Mouse (Mus musculus): ENCODE measurements at regions not wholly inside any gene's neighbourhood (a gene's known extent, or its start where the extent isn't known, plus 50 kb on each side); places are given as distances from the start of the nearest gene placed in this dataset.
"Not testable (repeated sequence)": the region's sequence is repeated elsewhere in the genome, so short reads cannot be mapped to it uniquely, and the experiment has no call there.

- DNase-seq; H3K4me1 ChIP-seq (ENCODE audit: control insufficient read depth, insufficient read depth, low read length); H3K4me3 ChIP-seq (replicated peaks; ENCODE audit: extremely low read depth, low read depth, low read length): not testable (repeated sequence)
- WGBS = 36% methylated on average over 2 of the region's 2 CpGs
Measured at GRCm38 (mm10) chr19:9338971-9339370, 203.5 kb upstream of the Asrgl1 start.

GRCm38 (mm10) chr19:9337447-9337846, 202.0 kb upstream of the Asrgl1 start:
- DNase-seq; H3K4me3 ChIP-seq (replicated peaks; ENCODE audit: extremely low read depth, low read depth, low read length); H3K4me1 ChIP-seq (ENCODE audit: control insufficient read depth, insufficient read depth, low read length): not testable (repeated sequence)
- WGBS = 92% methylated on average over 12 of the region's 12 CpGs

GRCm38 (mm10) chr19:9317932-9318331, 182.5 kb upstream of the Asrgl1 start:
- H3K4me1 ChIP-seq (ENCODE audit: control insufficient read depth, insufficient read depth, low read length); DNase-seq; H3K4me3 ChIP-seq (replicated peaks; ENCODE audit: extremely low read depth, low read depth, low read length): not testable (repeated sequence)
- WGBS = 94% methylated on average over 1 of the region's 1 CpGs

- DNase-seq; H3K4me1 ChIP-seq (ENCODE audit: control insufficient read depth, insufficient read depth, low read length); H3K4me3 ChIP-seq (replicated peaks; ENCODE audit: extremely low read depth, low read depth, low read length): not testable (repeated sequence)
- WGBS = 78% methylated on average over 6 of the region's 6 CpGs
Measured at GRCm38 (mm10) chr19:9316162-9316561, 180.7 kb upstream of the Asrgl1 start.

- not testable (repeated sequence) for H3K4me1 ChIP-seq (ENCODE audit: control insufficient read depth, insufficient read depth, low read length); H3K4me3 ChIP-seq (replicated peaks; ENCODE audit: extremely low read depth, low read depth, low read length)
- 86% methylated on average over 24 of the region's 24 CpGs for WGBS
- peak; percentile 37 for DNase-seq
Measured at GRCm38 (mm10) chr19:9283176-9283575, 147.7 kb upstream of the Asrgl1 start.

- DNase-seq; H3K4me3 ChIP-seq (replicated peaks; ENCODE audit: extremely low read depth, low read depth, low read length); H3K4me1 ChIP-seq (ENCODE audit: control insufficient read depth, insufficient read depth, low read length): not testable (repeated sequence)
- WGBS = 67% methylated on average over 7 of the region's 7 CpGs
Measured at GRCm38 (mm10) chr19:9234676-9235075, 99.2 kb upstream of the Asrgl1 start.

Data from lung, adult 2 months (tissue).